Mouse (Mus musculus) cerebellum, adult 9-10 months (tissue): Measurements from ENCODE around the gene Ubr4.
"Not testable (repeated sequence)": the region's sequence is repeated elsewhere in the genome, so short reads cannot be mapped to it uniquely, and the experiment has no call there.

Experiments used
- DNase-seq: peaks from one replicate; pipeline ENCODE4 v3.0.0; 2022

The Ubr4 gene

GRCm38 (mm10) chr4:139360761-139361548, 8.5 kb downstream of the Ubr4 start:
- no peak for DNase-seq

GRCm38 (mm10) chr4:139367336-139367735, 14.9 kb downstream of the Ubr4 start:
- no peak for DNase-seq

- no peak for DNase-seq
Observed at GRCm38 (mm10) chr4:139368038-139368437, 15.6 kb downstream of the Ubr4 start.

- DNase-seq, result no peak
Observed at GRCm38 (mm10) chr4:139373130-139373529, 20.7 kb downstream of the Ubr4 start.

- no peak for DNase-seq
Observed at GRCm38 (mm10) chr4:139373531-139373930, 21.1 kb downstream of the Ubr4 start.

GRCm38 (mm10) chr4:139379719-139380118, 27.3 kb downstream of the Ubr4 start:
- peak; percentile 37 for DNase-seq

GRCm38 (mm10) chr4:139380207-139380748, 27.9 kb downstream of the Ubr4 start:
- peak; percentile 99 for DNase-seq

GRCm38 (mm10) chr4:139380775-139381451, 28.5 kb downstream of the Ubr4 start:
- DNase-seq, result no peak

- no peak for DNase-seq
Observed at GRCm38 (mm10) chr4:139381452-139381845, 29.0 kb downstream of the Ubr4 start.

- DNase-seq, result no peak
Observed at GRCm38 (mm10) chr4:139382231-139382630, 29.8 kb downstream of the Ubr4 start.

GRCm38 (mm10) chr4:139385841-139386240, 33.4 kb downstream of the Ubr4 start:
- not testable (repeated sequence) for DNase-seq

- no peak for DNase-seq
Observed at GRCm38 (mm10) chr4:139386869-139387319, 34.5 kb downstream of the Ubr4 start.

- no peak for DNase-seq
Observed at GRCm38 (mm10) chr4:139389557-139389956, 37.1 kb downstream of the Ubr4 start.

- DNase-seq, result no peak
Observed at GRCm38 (mm10) chr4:139395431-139395830, 43.0 kb downstream of the Ubr4 start.

GRCm38 (mm10) chr4:139400487-139400886, 48.1 kb downstream of the Ubr4 start:
- no peak for DNase-seq

- no peak for DNase-seq
Observed at GRCm38 (mm10) chr4:139403214-139403613, 50.8 kb downstream of the Ubr4 start.

GRCm38 (mm10) chr4:139411351-139411750, 58.9 kb downstream of the Ubr4 start:
- no peak for DNase-seq

- DNase-seq, result no peak
Observed at GRCm38 (mm10) chr4:139417868-139418267, 65.5 kb downstream of the Ubr4 start.

- DNase-seq, result no peak
Observed at GRCm38 (mm10) chr4:139421621-139422020, 69.2 kb downstream of the Ubr4 start.

GRCm38 (mm10) chr4:139422409-139422808, 70.0 kb downstream of the Ubr4 start:
- no peak for DNase-seq

- no peak for DNase-seq
Observed at GRCm38 (mm10) chr4:139423270-139423669, 70.9 kb downstream of the Ubr4 start.

- DNase-seq, result peak; percentile 92
Observed at GRCm38 (mm10) chr4:139430176-139430575, 77.8 kb downstream of the Ubr4 start.

- DNase-seq, result peak; percentile 55
Observed at GRCm38 (mm10) chr4:139430891-139431290, 78.5 kb downstream of the Ubr4 start.
